Mouse (Mus musculus): ENCODE measurements around the gene Fras1.

Gene Fras1

GRCm38 (mm10) chr5:96792422-96792821 lies 418.7 kb downstream of the Fras1 start:
- DNase-seq (ENCODE audit: low spot score in 2 of 2), result no peak

GRCm38 (mm10) chr5:96792936-96793718 lies 419.4 kb downstream of the Fras1 start, which contains the start of gene Anxa3:
Anxa3 (plus strand) TSS chr5:96793339.
- peak in 1 of 2 experiments; percentile 52 for DNase-seq (ENCODE audit: low spot score in 2 of 2)

GRCm38 (mm10) chr5:96793953-96794635 lies 420.3 kb downstream of the Fras1 start:
- DNase-seq (ENCODE audit: low spot score in 2 of 2), result no peak

- no peak for DNase-seq (ENCODE audit: low spot score in 2 of 2)
These were observed 422.0 kb downstream of the Fras1 start for GRCm38 (mm10) chr5:96795752-96796151.

- DNase-seq (ENCODE audit: low spot score in 2 of 2), result no peak
These were observed 423.7 kb downstream of the Fras1 start for GRCm38 (mm10) chr5:96797465-96797864.

GRCm38 (mm10) chr5:96799165-96799564 lies 425.4 kb downstream of the Fras1 start:
- no peak for DNase-seq (ENCODE audit: low spot score in 2 of 2)

GRCm38 (mm10) chr5:96799969-96800368 lies 426.2 kb downstream of the Fras1 start:
- DNase-seq (ENCODE audit: low spot score in 2 of 2), result no peak

GRCm38 (mm10) chr5:96802185-96802584 lies 428.4 kb downstream of the Fras1 start:
- no peak for DNase-seq (ENCODE audit: low spot score in 2 of 2)

GRCm38 (mm10) chr5:96803091-96803490 lies 429.3 kb downstream of the Fras1 start:
- DNase-seq (ENCODE audit: low spot score in 2 of 2), result no peak

- DNase-seq (ENCODE audit: low spot score in 2 of 2), result no peak
These were observed 430.5 kb downstream of the Fras1 start for GRCm38 (mm10) chr5:96804304-96804703.

- DNase-seq (ENCODE audit: low spot score in 2 of 2), result no peak
These were observed 431.1 kb downstream of the Fras1 start for GRCm38 (mm10) chr5:96804813-96805212.

GRCm38 (mm10) chr5:96810620-96811019 lies 436.9 kb downstream of the Fras1 start:
- DNase-seq (ENCODE audit: low spot score in 2 of 2), result no peak

- DNase-seq (ENCODE audit: low spot score in 2 of 2), result no peak
These were observed 451.1 kb downstream of the Fras1 start for GRCm38 (mm10) chr5:96824769-96825327.

GRCm38 (mm10) chr5:96827176-96827575 lies 453.4 kb downstream of the Fras1 start:
- no peak for DNase-seq (ENCODE audit: low spot score in 2 of 2)
